Mouse (Mus musculus): ENCODE measurements at regions not wholly inside any gene's neighbourhood (a gene's known extent, or its start where the extent isn't known, plus 50 kb on each side); places are given as distances from the start of the nearest gene placed in this dataset.

DNA sequence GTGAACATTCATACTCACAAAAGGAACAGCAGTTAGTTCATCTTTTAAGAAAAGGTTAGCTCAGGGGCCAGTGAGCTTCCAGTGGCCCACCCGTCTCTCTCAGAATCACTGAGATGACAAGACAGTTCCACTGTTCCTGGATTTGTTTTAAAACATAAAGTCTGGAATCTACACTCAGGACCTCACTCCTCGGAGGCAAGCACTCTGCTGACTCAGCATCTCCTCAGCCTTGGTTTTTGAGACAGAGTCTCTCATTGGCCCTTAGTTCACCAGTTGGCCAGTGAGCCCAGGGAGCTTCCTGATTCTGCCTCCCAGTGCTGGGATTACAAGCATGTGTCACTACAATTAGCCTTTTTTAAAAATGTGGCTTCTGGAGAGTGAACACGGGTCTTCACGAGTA is 88.9 kb upstream of the Pgrmc2 start:
- Histone ChIP-seq H3K4me2 (replicated peaks) (no peak overlapping the region), H3K4me3 (replicated peaks) (no peak overlapping the region), H3K4me1 (no peaks in the 10 kb centered on the region), H3K9me3 (replicated peaks) (no peaks in the 10 kb centered on the region), H3K36me3 (no peaks in the 10 kb centered on the region), H3K27ac (replicated peaks) (no peak overlapping the region), H3K9ac (no peak overlapping the region), H3K27me3 (no peaks in the 10 kb centered on the region)
- WGBS, result 88% methylated on average over 4 of the region's 4 CpGs
- ATAC-seq (ENCODE audit: insufficient number of reproducible peaks, low FRiP score, low TSS enrichment, low read depth), result no peak

DNA sequence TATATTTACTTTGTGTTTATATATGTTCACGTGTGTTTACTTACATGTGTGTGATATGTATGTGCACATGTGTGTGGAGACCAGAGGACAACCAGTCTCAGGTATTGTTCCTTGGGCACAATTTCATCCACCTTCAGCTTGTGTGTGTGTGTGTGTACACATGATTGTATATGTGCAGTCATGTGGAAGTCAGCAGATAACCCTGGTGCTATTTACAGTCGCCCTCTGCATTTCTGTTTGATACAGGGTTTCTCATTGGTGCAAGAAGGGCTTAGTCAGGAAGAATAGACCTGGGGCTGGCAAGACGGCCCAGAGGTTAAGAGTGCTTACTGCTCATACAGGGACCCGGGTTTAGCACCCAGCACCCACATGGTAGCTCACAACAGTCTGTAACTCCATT is 88.5 kb upstream of the Pgrmc2 start:
- H3K4me1 ChIP-seq, result no peaks in the 10 kb centered on the region
- H3K9ac ChIP-seq, result no peak overlapping the region
- no peaks in the 10 kb centered on the region for H3K36me3 ChIP-seq
- H3K4me2 ChIP-seq (replicated peaks), result no peak overlapping the region
- H3K9me3 ChIP-seq (replicated peaks), result no peaks in the 10 kb centered on the region
- WGBS, result 87% methylated on average over 4 of the region's 4 CpGs
- H3K27me3 ChIP-seq, result no peaks in the 10 kb centered on the region
- H3K4me3 ChIP-seq (replicated peaks), result no peak overlapping the region
- ATAC-seq (ENCODE audit: insufficient number of reproducible peaks, low FRiP score, low TSS enrichment, low read depth), result no peak
- no peak overlapping the region for H3K27ac ChIP-seq (replicated peaks)

- no peaks in the 10 kb centered on the region for H3K27me3 ChIP-seq
- no peak overlapping the region for H3K9ac ChIP-seq
- no peak overlapping the region for H3K4me3 ChIP-seq (replicated peaks)
- no peak overlapping the region for H3K4me2 ChIP-seq (replicated peaks)
- H3K27ac ChIP-seq (replicated peaks), result no peak overlapping the region
- H3K9me3 ChIP-seq (replicated peaks), result no peaks in the 10 kb centered on the region
- no peak for ATAC-seq (ENCODE audit: insufficient number of reproducible peaks, low FRiP score, low TSS enrichment, low read depth)
- 66% methylated on average over 6 of the region's 6 CpGs for WGBS
- H3K4me1 ChIP-seq, result no peaks in the 10 kb centered on the region
- no peaks in the 10 kb centered on the region for H3K36me3 ChIP-seq
These were observed 87.7 kb upstream of the Pgrmc2 start for GRCm38 (mm10) chr3:41170566-41170965.

GRCm38 (mm10) chr3:41169430-41169829 is 86.6 kb upstream of the Pgrmc2 start:
- Histone ChIP-seq H3K36me3 (no peaks in the 10 kb centered on the region), H3K4me2 (replicated peaks) (no peak overlapping the region), H3K9ac (no peak overlapping the region), H3K4me3 (replicated peaks) (no peak overlapping the region), H3K27ac (replicated peaks) (no peak overlapping the region), H3K9me3 (replicated peaks) (no peaks in the 10 kb centered on the region), H3K4me1 (no peaks in the 10 kb centered on the region), H3K27me3 (no peaks in the 10 kb centered on the region)
- no peak for ATAC-seq (ENCODE audit: insufficient number of reproducible peaks, low FRiP score, low TSS enrichment, low read depth)
- 81% methylated on average over 10 of the region's 10 CpGs for WGBS

- Histone ChIP-seq H3K27ac (replicated peaks) (no peak overlapping the region), H3K27me3 (no peaks in the 10 kb centered on the region), H3K9ac (no peak overlapping the region), H3K4me1 (no peaks in the 10 kb centered on the region), H3K4me3 (replicated peaks) (no peak overlapping the region), H3K36me3 (no peaks in the 10 kb centered on the region), H3K9me3 (replicated peaks) (no peaks in the 10 kb centered on the region), H3K4me2 (replicated peaks) (no peak overlapping the region)
- ATAC-seq (ENCODE audit: insufficient number of reproducible peaks, low FRiP score, low TSS enrichment, low read depth), result no peak
- WGBS, result 80% methylated on average over 11 of the region's 11 CpGs
These were observed 85.5 kb upstream of the Pgrmc2 start for GRCm38 (mm10) chr3:41168181-41168967.

GRCm38 (mm10) chr3:41167476-41167875 is 84.6 kb upstream of the Pgrmc2 start:
- H3K27me3 ChIP-seq, result no peaks in the 10 kb centered on the region
- no peaks in the 10 kb centered on the region for H3K36me3 ChIP-seq
- no peak overlapping the region for H3K4me2 ChIP-seq (replicated peaks)
- 85% methylated on average over 3 of the region's 3 CpGs for WGBS
- H3K9me3 ChIP-seq (replicated peaks), result no peaks in the 10 kb centered on the region
- no peak for ATAC-seq (ENCODE audit: insufficient number of reproducible peaks, low FRiP score, low TSS enrichment, low read depth)
- no peaks in the 10 kb centered on the region for H3K4me1 ChIP-seq
- no peak overlapping the region for H3K4me3 ChIP-seq (replicated peaks)
- H3K9ac ChIP-seq, result no peak overlapping the region
- no peak overlapping the region for H3K27ac ChIP-seq (replicated peaks)

GRCm38 (mm10) chr3:41164736-41165135 is 81.9 kb upstream of the Pgrmc2 start:
- Histone ChIP-seq H3K4me2 (replicated peaks) (no peak overlapping the region), H3K27me3 (no peaks in the 10 kb centered on the region), H3K9ac (no peak overlapping the region), H3K4me1 (no peaks in the 10 kb centered on the region), H3K4me3 (replicated peaks) (no peak overlapping the region), H3K27ac (replicated peaks) (no peak overlapping the region), H3K9me3 (replicated peaks) (no peaks in the 10 kb centered on the region), H3K36me3 (no peaks in the 10 kb centered on the region)
- no peak for ATAC-seq (ENCODE audit: insufficient number of reproducible peaks, low FRiP score, low TSS enrichment, low read depth)
- WGBS, result 82% methylated on average over 7 of the region's 7 CpGs

DNA sequence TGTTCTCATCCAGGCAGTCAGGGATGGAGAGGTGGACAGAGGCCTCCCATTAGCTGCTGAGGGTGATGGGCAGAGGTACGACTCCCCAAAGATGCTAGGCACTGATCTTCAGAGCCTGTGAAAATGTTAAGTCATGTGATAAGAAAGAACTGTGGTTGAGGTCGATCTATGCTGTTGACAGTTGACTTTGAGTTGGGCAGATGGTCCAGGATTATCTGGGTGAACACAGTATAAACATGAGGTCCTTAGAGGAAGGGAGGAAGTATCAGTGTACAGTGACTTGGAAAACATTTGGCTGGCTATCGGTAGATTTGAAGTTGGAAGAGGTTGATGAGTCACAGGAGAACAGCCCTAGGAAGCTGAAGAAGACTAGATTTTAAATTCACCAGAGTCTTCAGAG is 80.9 kb upstream of the Pgrmc2 start:
- Histone ChIP-seq H3K4me2 (replicated peaks) (no peak overlapping the region), H3K9me3 (replicated peaks) (no peaks in the 10 kb centered on the region), H3K27ac (replicated peaks) (no peak overlapping the region), H3K9ac (no peak overlapping the region), H3K4me1 (no peaks in the 10 kb centered on the region), H3K27me3 (no peaks in the 10 kb centered on the region), H3K4me3 (replicated peaks) (no peak overlapping the region), H3K36me3 (no peaks in the 10 kb centered on the region)
- 80% methylated on average over 3 of the region's 3 CpGs for WGBS
- ATAC-seq (ENCODE audit: insufficient number of reproducible peaks, low FRiP score, low TSS enrichment, low read depth), result no peak

- Histone ChIP-seq H3K9me3 (replicated peaks) (no peaks in the 10 kb centered on the region), H3K4me2 (replicated peaks) (no peak overlapping the region), H3K27ac (replicated peaks) (no peak overlapping the region), H3K4me3 (replicated peaks) (no peak overlapping the region), H3K4me1 (no peaks in the 10 kb centered on the region), H3K9ac (no peak overlapping the region), H3K27me3 (no peaks in the 10 kb centered on the region), H3K36me3 (no peaks in the 10 kb centered on the region)
- ATAC-seq (ENCODE audit: insufficient number of reproducible peaks, low FRiP score, low TSS enrichment, low read depth), result no peak
- 90% methylated on average over 1 of the region's 1 CpGs for WGBS
These were observed 79.7 kb upstream of the Pgrmc2 start for GRCm38 (mm10) chr3:41162514-41162913.

- Histone ChIP-seq H3K4me1 (no peaks in the 10 kb centered on the region), H3K27me3 (no peaks in the 10 kb centered on the region), H3K4me2 (replicated peaks) (no peak overlapping the region), H3K27ac (replicated peaks) (no peak overlapping the region), H3K36me3 (no peaks in the 10 kb centered on the region), H3K4me3 (replicated peaks) (no peak overlapping the region), H3K9me3 (replicated peaks) (no peaks in the 10 kb centered on the region), H3K9ac (no peak overlapping the region)
- no peak for ATAC-seq (ENCODE audit: insufficient number of reproducible peaks, low FRiP score, low TSS enrichment, low read depth)
These were observed 77.8 kb upstream of the Pgrmc2 start for GRCm38 (mm10) chr3:41160648-41161047.

DNA sequence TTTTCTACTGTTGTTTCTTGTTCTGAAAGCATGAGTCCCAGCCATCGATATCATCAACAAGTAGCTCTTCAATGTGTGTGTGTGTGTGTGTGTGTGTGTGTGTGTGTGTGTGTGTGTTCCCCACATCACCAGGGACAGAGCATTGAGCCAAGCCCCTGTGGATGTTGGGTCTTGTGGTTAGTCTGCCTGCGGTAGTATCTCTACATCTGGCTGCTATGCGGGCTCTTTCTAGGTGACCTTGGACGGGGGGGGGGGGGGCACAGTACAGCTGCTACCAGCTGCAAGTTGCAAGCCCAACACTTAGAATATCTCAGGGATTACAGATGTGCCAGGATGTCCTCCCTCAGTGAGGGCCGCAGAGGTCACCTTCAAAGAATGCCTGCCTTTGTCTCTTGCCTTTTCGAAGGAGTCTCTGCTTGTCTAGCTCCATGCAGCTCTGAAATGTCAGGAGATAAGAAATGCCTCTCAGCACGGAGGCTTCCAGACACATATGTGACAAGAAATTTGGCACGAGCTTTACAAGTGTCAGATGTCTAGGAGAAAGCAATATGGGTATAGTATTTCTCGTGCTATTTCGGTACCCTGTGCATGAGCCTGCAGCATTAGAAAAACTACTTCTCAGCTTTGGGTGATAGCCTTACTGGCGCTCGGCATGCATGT is 75.6 kb upstream of the Pgrmc2 start:
- Histone ChIP-seq H3K36me3 (no peaks in the 10 kb centered on the region), H3K4me3 (replicated peaks) (no peak overlapping the region), H3K4me2 (replicated peaks) (no peak overlapping the region), H3K27me3 (no peaks in the 10 kb centered on the region), H3K9me3 (replicated peaks) (no peaks in the 10 kb centered on the region), H3K4me1 (no peaks in the 10 kb centered on the region), H3K9ac (no peak overlapping the region), H3K27ac (replicated peaks) (no peak overlapping the region)
- ATAC-seq (ENCODE audit: insufficient number of reproducible peaks, low FRiP score, low TSS enrichment, low read depth), result no peak
- 42% methylated on average over 12 of the region's 12 CpGs for WGBS

GRCm38 (mm10) chr3:41157428-41157827 is 74.6 kb upstream of the Pgrmc2 start:
- Histone ChIP-seq H3K4me3 (replicated peaks) (no peak overlapping the region), H3K27ac (replicated peaks) (no peak overlapping the region), H3K36me3 (no peaks in the 10 kb centered on the region), H3K4me1 (no peaks in the 10 kb centered on the region), H3K9ac (no peak overlapping the region), H3K27me3 (no peaks in the 10 kb centered on the region), H3K9me3 (replicated peaks) (no peaks in the 10 kb centered on the region), H3K4me2 (replicated peaks) (no peak overlapping the region)
- WGBS, result 89% methylated on average over 3 of the region's 3 CpGs
- ATAC-seq (ENCODE audit: insufficient number of reproducible peaks, low FRiP score, low TSS enrichment, low read depth), result no peak
